Mouse (Mus musculus) bone marrow macrophage, adult 2 months (primary cell): ENCODE data around the gene Acer3. TPM values are rescaled to one million over a fixed set of nuclear protein-coding genes. Genes with fewer than 3 reads are reported as not detected.

ENCODE experiments used
- H3K27ac ChIP-seq: 2 replicates; pipeline ENCODE4 v1.5.1; 2012; ENCODE audit warnings: low read depth, low read length; ENCODE audit not compliant: insufficient read depth
- H3K4me1 ChIP-seq: 2 replicates; pipeline ENCODE4 v1.6.1; 2012; ENCODE audit warnings: low read length; ENCODE audit not compliant: control insufficient read depth, insufficient read depth
- H3K4me3 ChIP-seq: 2 replicates; pipeline ENCODE4 v1.5.1; 2012; ENCODE audit warnings: mild to moderate bottlenecking, low read length, moderate library complexity; ENCODE audit not compliant: insufficient read depth
- CTCF ChIP-seq: IDR thresholded peaks from 2 replicates; pipeline ENCODE4 v1.5.1; 2012; ENCODE audit warnings: low read depth, mild to moderate bottlenecking, low read length, moderate library complexity
- POLR2A ChIP-seq: IDR thresholded peaks from 2 replicates; pipeline ENCODE4 v1.6.1; 2012; ENCODE audit warnings: mild to moderate bottlenecking, low read depth, low read length, borderline replicate concordance
- polyA plus RNA-seq: library from polyadenylated mRNA; stranded (reverse); fragments of >200 nt; gene quantifications from 2 replicates; pipeline ENCODE4 v1.2.4, GENCODE M21; 2012; ENCODE audit not compliant: missing spikeins, insufficient read depth, insufficient read length

Gene Acer3
- polyA plus RNA-seq, 1 experiment, result 73.6 TPM

GRCm38 (mm10) chr7:98354160-98354920, 33.3 kb upstream of the Acer3 start:
- Histone ChIP-seq H3K4me3 (no peak overlapping the region), H3K4me1 (peaks cover 28% of the 10 kb centered on the region), H3K27ac (no peak overlapping the region)
- no peak for TF ChIP-seq POLR2A
- TF ChIP-seq CTCF, result no peak

GRCm38 (mm10) chr7:98353616-98354015, 32.6 kb upstream of the Acer3 start:
- Histone ChIP-seq H3K4me1 (peaks cover 25% of the 10 kb centered on the region), H3K27ac (no peak overlapping the region), H3K4me3 (no peak overlapping the region)
- TF ChIP-seq CTCF (no peak), POLR2A (no peak)

GRCm38 (mm10) chr7:98351523-98351922, 30.5 kb upstream of the Acer3 start:
- H3K27ac ChIP-seq, result no peak overlapping the region
- H3K4me1 ChIP-seq, result peaks cover 21% of the 10 kb centered on the region
- no peak for TF ChIP-seq POLR2A
- no peak for TF ChIP-seq CTCF
- H3K4me3 ChIP-seq, result no peak overlapping the region

GRCm38 (mm10) chr7:98349821-98350220, 28.8 kb upstream of the Acer3 start:
- no peak overlapping the region for H3K27ac ChIP-seq
- no peak overlapping the region for H3K4me3 ChIP-seq
- TF ChIP-seq CTCF (no peak), POLR2A (no peak)
- H3K4me1 ChIP-seq, result peaks cover 5% of the 10 kb centered on the region

- Histone ChIP-seq H3K4me1 (no peaks in the 10 kb centered on the region; the same call in 1 of the 2 replicates), H3K27ac (no peak overlapping the region), H3K4me3 (no peak overlapping the region)
- peak; percentile 84 for TF ChIP-seq CTCF
- no peak for TF ChIP-seq POLR2A
Measured at GRCm38 (mm10) chr7:98349096-98349495, 28.1 kb upstream of the Acer3 start.

- no peak overlapping the region for H3K4me3 ChIP-seq
- H3K27ac ChIP-seq, result no peak overlapping the region
- no peaks in the 10 kb centered on the region for H3K4me1 ChIP-seq
- TF ChIP-seq CTCF (peak; percentile 86), POLR2A (no peak)
Measured at GRCm38 (mm10) chr7:98348043-98348442, 27.0 kb upstream of the Acer3 start.

GRCm38 (mm10) chr7:98347471-98347870, 26.5 kb upstream of the Acer3 start:
- no peak for TF ChIP-seq POLR2A
- no peak for TF ChIP-seq CTCF
- Histone ChIP-seq H3K4me1 (no peaks in the 10 kb centered on the region), H3K27ac (no peak overlapping the region), H3K4me3 (no peak overlapping the region)

- H3K4me3 ChIP-seq, result no peak overlapping the region
- no peak overlapping the region for H3K27ac ChIP-seq
- TF ChIP-seq CTCF (no peak), POLR2A (no peak)
- peaks cover 10% of the 10 kb centered on the region for H3K4me1 ChIP-seq
Measured at GRCm38 (mm10) chr7:98345036-98345435, 24.0 kb upstream of the Acer3 start.

GRCm38 (mm10) chr7:98344361-98344760, 23.4 kb upstream of the Acer3 start:
- Histone ChIP-seq H3K4me1 (peaks cover 14% of the 10 kb centered on the region), H3K4me3 (no peak overlapping the region), H3K27ac (no peak overlapping the region)
- TF ChIP-seq POLR2A, result no peak
- peak; percentile 26; the same call in 1 of the 2 replicates for TF ChIP-seq CTCF

- no peak overlapping the region for H3K27ac ChIP-seq
- H3K4me3 ChIP-seq, result no peak overlapping the region
- TF ChIP-seq POLR2A, result no peak
- TF ChIP-seq CTCF, result no peak
- H3K4me1 ChIP-seq, result peaks cover 23% of the 10 kb centered on the region
Measured at GRCm38 (mm10) chr7:98342249-98342648, 21.2 kb upstream of the Acer3 start.
